Mouse (Mus musculus) spleen, adult 2 months (tissue): Measurements from ENCODE around the gene Emp2.

Experiments used
- CTCF ChIP-seq: fragments of 200-500 bp; IDR thresholded peaks from 2 replicates; pipeline ENCODE4 v1.5.1; 2011; ENCODE audit warnings: mild to moderate bottlenecking, inconsistent platforms; ENCODE audit not compliant: insufficient read depth, insufficient read length, insufficient replicate concordance; ENCODE audit errors: extremely low read depth
- POLR2A ChIP-seq: fragments of 200-500 bp; IDR thresholded peaks from 2 replicates; pipeline ENCODE4 v1.6.1; 2011; ENCODE audit warnings: low read depth, low read length, inconsistent platforms

DNA sequence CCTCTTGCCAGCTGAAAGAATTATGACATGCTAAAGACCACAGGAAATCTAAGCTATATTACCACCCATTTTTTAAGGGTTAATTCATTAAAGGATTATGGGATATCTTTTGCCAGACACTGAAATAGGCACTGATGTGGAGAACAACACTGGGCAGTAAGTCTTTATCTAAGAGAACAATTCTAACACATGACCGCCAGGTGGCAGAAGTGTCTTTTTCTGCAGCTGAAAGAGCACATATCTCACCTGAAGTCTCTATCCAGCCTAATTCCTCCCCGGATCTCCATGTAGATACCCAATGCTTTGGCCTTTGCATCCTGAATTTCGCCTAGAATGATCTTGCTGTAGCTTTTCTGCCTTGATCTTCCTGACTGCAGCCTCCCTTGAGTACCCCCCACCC is 41.5 kb downstream of the Emp2 start:
- peak; percentile 4; the same call in 1 of the 2 replicates for TF ChIP-seq CTCF
- no peak for TF ChIP-seq POLR2A
